Mouse (Mus musculus): ENCODE data around the gene St6galnac6. TPM values are rescaled to one million over a fixed set of nuclear protein-coding genes. Genes with fewer than 3 reads are reported as not detected.

Gene St6galnac6
- polyA plus RNA-seq, 1 experiment, result 22.3 TPM

DNA sequence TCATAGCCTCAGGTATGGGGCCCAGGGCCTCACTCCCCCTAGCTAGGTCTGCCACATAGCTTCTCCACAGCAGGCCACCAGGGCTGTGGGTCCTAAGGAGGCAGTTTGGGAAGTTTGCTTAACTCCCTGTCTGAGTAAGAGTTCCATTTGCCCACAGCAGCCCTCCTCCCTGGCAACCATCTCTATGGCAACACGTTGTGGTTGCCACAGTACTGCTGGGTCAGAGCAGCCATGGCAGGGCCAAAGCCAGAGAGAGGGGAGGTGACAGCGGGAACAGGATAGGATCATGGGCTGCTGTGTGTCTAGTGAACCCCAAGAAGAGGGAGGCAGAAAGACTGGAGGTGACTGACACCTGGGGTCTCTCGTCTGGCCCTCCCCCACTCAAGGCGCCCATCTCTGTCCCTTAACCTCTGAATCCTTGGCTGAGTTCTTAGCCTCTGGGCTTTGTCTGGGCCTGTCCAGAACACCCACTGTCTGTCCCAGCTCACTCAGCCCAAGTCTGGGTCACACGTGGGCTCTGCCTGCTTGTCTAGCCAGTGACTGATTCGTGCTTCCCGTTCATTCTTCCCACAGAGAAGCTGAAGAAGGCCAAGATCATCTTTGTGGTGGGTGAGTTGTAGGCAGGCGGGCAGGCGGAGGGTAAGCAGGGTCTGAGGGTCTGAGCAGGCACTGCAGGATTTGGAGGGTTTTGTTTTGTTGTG lies 29.9 kb downstream of the St6galnac6 start:
- no peak for DNase-seq (ENCODE audit: low read depth in 1 of 2, low spot score in 2 of 2)
- H3K36me3 ChIP-seq (ENCODE audit: control insufficient read depth, insufficient read depth, low read length), result no peaks in the 10 kb centered on the region
- no peak overlapping the region for H3K4me3 ChIP-seq (ENCODE audit: extremely low read depth, insufficient read depth, insufficient read length)
- TF ChIP-seq CTCF (IDR thresholded peaks at IDR 0.05; ENCODE audit: extremely low read depth, insufficient read depth, insufficient read length, insufficient replicate concordance) (no peak), POLR2A (IDR thresholded peaks at IDR 0.05; ENCODE audit: low read depth, low read length) (no peak)
- 69% methylated on average over 9 of the region's 9 CpGs for WGBS
- H3K27ac ChIP-seq (ENCODE audit: insufficient read depth, low read length), result no peak overlapping the region
- H3K4me1 ChIP-seq (ENCODE audit: control insufficient read depth, insufficient read depth, insufficient read length), result no peaks in the 10 kb centered on the region
- H3K27me3 ChIP-seq (ENCODE audit: control insufficient read depth, insufficient read depth, low read length), result no peaks in the 10 kb centered on the region

DNA sequence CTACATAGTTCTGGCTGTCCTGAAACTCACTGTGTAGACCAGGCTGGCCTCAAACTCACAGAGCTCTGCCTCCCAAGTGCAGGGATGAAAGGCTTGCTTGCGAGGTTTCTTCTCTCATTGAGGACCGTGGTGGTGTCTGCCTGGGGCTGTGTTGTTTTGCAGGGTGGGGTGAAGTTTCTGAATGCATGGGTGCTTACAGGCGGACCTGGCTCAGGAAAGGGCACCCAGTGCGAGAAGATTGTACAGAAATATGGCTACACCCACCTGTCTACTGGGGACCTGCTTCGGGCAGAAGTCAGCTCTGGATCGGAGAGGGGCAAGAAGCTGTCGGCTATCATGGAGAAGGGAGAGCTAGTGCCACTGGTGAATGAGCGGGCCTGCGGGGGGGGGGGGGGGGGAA lies 30.5 kb downstream of the St6galnac6 start:
- TF ChIP-seq CTCF (IDR thresholded peaks at IDR 0.05; ENCODE audit: extremely low read depth, insufficient read depth, insufficient read length, insufficient replicate concordance) (no peak), POLR2A (IDR thresholded peaks at IDR 0.05; ENCODE audit: low read depth, low read length) (no peak)
- WGBS, result 88% methylated on average over 8 of the region's 9 CpGs
- Histone ChIP-seq H3K27me3 (ENCODE audit: control insufficient read depth, insufficient read depth, low read length) (no peaks in the 10 kb centered on the region), H3K27ac (ENCODE audit: insufficient read depth, low read length) (no peak overlapping the region), H3K4me1 (ENCODE audit: control insufficient read depth, insufficient read depth, insufficient read length) (no peaks in the 10 kb centered on the region), H3K4me3 (ENCODE audit: extremely low read depth, insufficient read depth, insufficient read length) (no peak overlapping the region), H3K36me3 (ENCODE audit: control insufficient read depth, insufficient read depth, low read length) (no peaks in the 10 kb centered on the region)
- no peak for DNase-seq (ENCODE audit: low read depth in 1 of 2, low spot score in 2 of 2)

DNA sequence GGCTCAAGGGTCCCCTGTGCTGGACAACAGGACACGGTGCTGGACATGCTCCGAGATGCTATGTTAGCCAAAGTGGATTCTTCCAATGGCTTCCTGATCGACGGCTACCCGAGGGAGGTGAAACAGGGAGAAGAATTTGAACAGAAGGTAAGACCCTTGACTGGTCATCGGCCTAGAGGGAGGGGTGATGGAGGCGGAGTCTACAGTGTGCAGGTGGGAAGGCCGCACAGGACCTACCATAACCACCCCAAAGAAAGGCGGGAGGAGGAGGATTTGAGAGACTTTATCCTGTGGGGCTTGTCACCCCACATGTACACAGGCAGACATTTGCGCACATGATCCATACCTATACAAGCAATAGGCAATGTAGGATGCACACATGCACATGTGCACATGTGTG lies 31.5 kb downstream of the St6galnac6 start:
- 92% methylated on average over 10 of the region's 10 CpGs for WGBS
- DNase-seq (ENCODE audit: low read depth in 1 of 2, low spot score in 2 of 2), result no peak
- no peak overlapping the region for H3K4me3 ChIP-seq (ENCODE audit: extremely low read depth, insufficient read depth, insufficient read length)

DNA sequence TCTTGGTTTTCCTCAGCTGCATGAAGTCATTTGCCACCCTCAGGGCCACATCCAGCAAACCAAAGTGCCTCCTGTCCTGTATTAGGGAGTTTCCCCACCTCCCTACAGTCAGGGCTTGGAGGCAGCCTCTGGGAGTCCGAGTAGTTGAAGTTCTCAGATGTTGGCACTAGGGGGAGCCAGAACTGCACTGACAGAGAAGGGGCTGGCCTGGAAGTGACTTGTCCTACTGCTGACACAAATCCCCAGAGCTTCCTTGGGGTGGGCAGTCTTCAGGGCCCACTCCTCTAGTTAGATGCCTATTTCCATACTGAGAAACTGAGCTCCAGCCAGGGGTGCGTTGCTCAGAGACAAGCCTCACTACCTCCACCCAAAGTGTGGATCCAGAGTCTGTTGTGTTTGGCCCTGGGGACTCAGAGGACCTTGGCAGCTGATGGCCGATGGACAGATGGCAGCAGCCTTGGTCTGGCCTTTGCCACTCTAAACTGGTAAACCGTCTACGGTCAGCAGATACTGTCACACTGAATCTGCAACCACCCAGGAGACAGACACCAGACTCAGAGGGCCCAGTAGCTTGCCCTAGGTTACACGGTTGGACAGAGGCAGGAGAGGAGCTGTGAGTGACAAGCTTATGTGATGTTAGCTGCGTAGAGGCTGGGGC lies 32.4 kb downstream of the St6galnac6 start:
- H3K4me1 ChIP-seq (ENCODE audit: control insufficient read depth, insufficient read depth, insufficient read length), result no peaks in the 10 kb centered on the region; the same call in 1 of the 2 replicates
- no peaks in the 10 kb centered on the region for H3K36me3 ChIP-seq (ENCODE audit: control insufficient read depth, insufficient read depth, low read length)
- H3K4me3 ChIP-seq (ENCODE audit: extremely low read depth, insufficient read depth, insufficient read length), result no peak overlapping the region
- no peaks in the 10 kb centered on the region for H3K27me3 ChIP-seq (ENCODE audit: control insufficient read depth, insufficient read depth, low read length)
- H3K27ac ChIP-seq (ENCODE audit: insufficient read depth, low read length), result peak overlapping the region; percentile 2; the same call in 1 of the 2 replicates
- TF ChIP-seq CTCF (IDR thresholded peaks at IDR 0.05; ENCODE audit: extremely low read depth, insufficient read depth, insufficient read length, insufficient replicate concordance) (peak; percentile 94; the same call in 1 of the 2 replicates), POLR2A (IDR thresholded peaks at IDR 0.05; ENCODE audit: low read depth, low read length) (no peak)
- DNase-seq (ENCODE audit: low read depth in 1 of 2, low spot score in 2 of 2), result peak; percentile 58 to 78
- 50% methylated on average over 7 of the region's 7 CpGs for WGBS

More for the DNA sequence above, 31.5 kb downstream of the St6galnac6 start:
- H3K27ac ChIP-seq (ENCODE audit: insufficient read depth, low read length), result no peak overlapping the region
- H3K36me3 ChIP-seq (ENCODE audit: control insufficient read depth, insufficient read depth, low read length), result no peaks in the 10 kb centered on the region
- no peak for TF ChIP-seq CTCF (IDR thresholded peaks at IDR 0.05; ENCODE audit: extremely low read depth, insufficient read depth, insufficient read length, insufficient replicate concordance)
- no peak for TF ChIP-seq POLR2A (IDR thresholded peaks at IDR 0.05; ENCODE audit: low read depth, low read length)
- no peaks in the 10 kb centered on the region for H3K4me1 ChIP-seq (ENCODE audit: control insufficient read depth, insufficient read depth, insufficient read length)
- H3K27me3 ChIP-seq (ENCODE audit: control insufficient read depth, insufficient read depth, low read length), result no peaks in the 10 kb centered on the region

DNA sequence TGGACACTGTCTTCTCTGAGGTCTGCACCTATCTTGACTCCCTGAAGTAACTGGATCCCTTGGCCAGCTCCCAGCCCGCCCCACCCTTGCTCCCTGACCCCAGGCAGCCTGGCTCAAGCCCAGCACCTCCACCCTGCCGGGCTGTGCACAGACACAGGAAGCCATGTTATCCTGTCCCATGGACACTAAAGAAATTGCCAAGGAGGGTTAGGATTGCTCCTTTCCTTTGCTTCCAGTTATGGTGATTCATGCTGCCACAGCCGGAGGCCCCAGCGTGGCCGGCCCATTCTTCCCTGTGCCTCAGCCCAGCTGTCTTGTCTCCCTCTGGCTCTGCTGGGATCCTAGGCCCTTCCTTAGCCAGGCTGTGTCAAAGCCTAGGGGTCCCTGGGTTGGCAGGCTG lies 34.2 kb downstream of the St6galnac6 start:
- H3K27ac ChIP-seq (ENCODE audit: insufficient read depth, low read length), result no peak overlapping the region
- 84% methylated on average over 5 of the region's 5 CpGs for whole genome bisulfite sequencing
- DNase-seq (ENCODE audit: low read depth in 1 of 2, low spot score in 2 of 2), result no peak
- peaks cover 8% of the 10 kb centered on the region for H3K4me1 ChIP-seq (ENCODE audit: control insufficient read depth, insufficient read depth, insufficient read length)
- no peak overlapping the region for H3K4me3 ChIP-seq (ENCODE audit: extremely low read depth, insufficient read depth, insufficient read length)
- H3K36me3 ChIP-seq (ENCODE audit: control insufficient read depth, insufficient read depth, low read length), result no peaks in the 10 kb centered on the region
- H3K27me3 ChIP-seq (ENCODE audit: control insufficient read depth, insufficient read depth, low read length), result no peaks in the 10 kb centered on the region
- no peak for TF ChIP-seq CTCF (IDR thresholded peaks at IDR 0.05; ENCODE audit: extremely low read depth, insufficient read depth, insufficient read length, insufficient replicate concordance)
- no peak for TF ChIP-seq POLR2A (IDR thresholded peaks at IDR 0.05; ENCODE audit: low read depth, low read length)

DNA sequence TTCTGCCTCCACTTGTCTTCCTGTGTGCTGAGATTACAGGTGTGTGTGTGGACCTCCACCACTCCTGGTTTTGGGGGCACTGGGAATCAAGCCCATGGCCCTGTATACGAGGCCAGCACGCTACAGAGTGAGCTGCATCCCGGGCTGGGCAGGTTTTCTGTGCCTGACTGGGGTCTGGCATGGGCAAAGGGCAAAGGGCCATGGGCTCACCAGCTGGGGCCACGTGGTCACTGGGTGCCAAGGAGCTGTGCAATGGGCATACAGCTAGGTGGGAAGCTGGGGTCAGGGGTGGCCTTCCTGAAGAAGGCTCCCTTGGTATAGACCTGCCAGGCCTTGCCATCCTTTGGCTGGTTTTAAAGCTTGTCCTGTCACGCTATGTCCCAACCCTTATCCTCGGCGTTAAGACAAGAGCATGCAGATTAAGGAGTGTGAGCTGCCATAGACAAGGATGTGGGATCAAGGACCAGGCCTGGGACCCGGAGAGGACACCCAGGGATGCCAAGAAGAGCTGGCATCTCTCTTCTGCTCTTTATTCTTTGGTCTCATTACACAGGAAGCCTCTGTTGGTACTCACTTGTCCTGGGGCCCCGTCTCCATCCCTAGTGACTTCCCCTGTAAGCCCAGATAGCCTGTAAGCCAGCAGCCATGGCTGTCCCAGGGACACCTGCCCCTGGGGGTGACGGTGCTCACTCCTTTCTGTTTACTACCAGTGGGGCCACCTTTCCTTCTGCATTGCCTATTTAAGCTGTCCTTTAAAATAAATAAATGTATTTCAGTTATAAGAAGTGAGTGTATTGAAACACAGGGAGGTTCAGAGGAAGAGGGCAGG lies 35.0 kb downstream of the St6galnac6 start:
- DNase-seq (ENCODE audit: low read depth in 1 of 2, low spot score in 2 of 2), result no peak
- no peak overlapping the region for H3K4me3 ChIP-seq (ENCODE audit: extremely low read depth, insufficient read depth, insufficient read length)
- 85% methylated on average over 10 of the region's 10 CpGs for WGBS
- peaks cover 8% of the 10 kb centered on the region for H3K4me1 ChIP-seq (ENCODE audit: control insufficient read depth, insufficient read depth, insufficient read length)
- no peaks in the 10 kb centered on the region for H3K36me3 ChIP-seq (ENCODE audit: control insufficient read depth, insufficient read depth, low read length)
- TF ChIP-seq POLR2A (IDR thresholded peaks at IDR 0.05; ENCODE audit: low read depth, low read length) (no peak), CTCF (IDR thresholded peaks at IDR 0.05; ENCODE audit: extremely low read depth, insufficient read depth, insufficient read length, insufficient replicate concordance) (no peak)
- H3K27ac ChIP-seq (ENCODE audit: insufficient read depth, low read length), result no peak overlapping the region; the same call in 1 of the 2 replicates
- H3K27me3 ChIP-seq (ENCODE audit: control insufficient read depth, insufficient read depth, low read length), result no peaks in the 10 kb centered on the region

All from spleen, adult 2 months (tissue).